Mouse (Mus musculus): ENCODE data around the gene Gm30083.

Gene Gm30083

GRCm38 (mm10) chr14:34015063-34015462, at the start of gene Gm30083:
Gene Gm30083 (minus strand): TSS chr14:34015182.
- no peak for ATAC-seq (ENCODE audit: low TSS enrichment)

- no peak for ATAC-seq (ENCODE audit: low TSS enrichment)
Observed at GRCm38 (mm10) chr14:34052516-34052915, 37.5 kb upstream of the Gm30083 start, which contains the start of gene Antxrl. Gene Antxrl (plus strand): TSS chr14:34052707.

DNA sequence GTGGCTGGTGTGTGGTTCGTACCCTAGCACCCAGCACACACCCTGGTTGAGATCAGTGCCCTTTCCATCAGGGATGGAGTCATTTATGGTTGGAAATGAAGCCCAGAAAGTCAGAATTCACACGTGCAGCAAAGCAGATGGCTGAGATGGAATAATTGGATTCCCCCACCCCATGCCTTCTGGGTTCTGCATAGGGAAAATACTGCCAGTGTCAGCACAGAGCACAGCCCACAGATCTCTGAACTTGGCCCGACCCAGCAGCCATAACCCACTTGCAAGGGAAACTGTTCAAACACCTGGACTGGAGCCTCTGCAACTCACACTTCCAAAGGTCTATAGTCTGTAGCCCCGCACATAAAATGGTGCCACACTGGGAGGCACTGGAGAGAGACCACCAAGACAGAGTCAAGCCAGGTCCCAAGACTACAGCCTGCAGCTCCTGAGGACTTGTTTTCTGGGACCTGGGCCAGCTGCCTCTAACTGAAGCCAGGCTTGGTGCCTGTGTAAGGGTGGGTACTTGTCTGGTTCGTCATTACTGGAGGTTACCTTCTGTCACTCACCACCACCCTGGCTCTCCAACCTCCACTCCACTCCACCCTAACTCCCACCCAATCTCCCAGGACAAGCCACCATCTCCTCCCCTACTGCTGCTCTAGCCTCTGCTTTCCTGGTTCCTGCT, 35.3 kb upstream of the Gm30083 start:
- ATAC-seq (ENCODE audit: low TSS enrichment) = no peak

- ATAC-seq (ENCODE audit: low TSS enrichment) = no peak
Observed at GRCm38 (mm10) chr14:34043341-34043740, 28.4 kb upstream of the Gm30083 start.

GRCm38 (mm10) chr14:34041241-34041640, 26.3 kb upstream of the Gm30083 start:
- no peak for ATAC-seq (ENCODE audit: low TSS enrichment)

GRCm38 (mm10) chr14:34033841-34034610, 19.0 kb upstream of the Gm30083 start:
- ATAC-seq (ENCODE audit: low TSS enrichment) = no peak

GRCm38 (mm10) chr14:34026710-34027109, 11.7 kb upstream of the Gm30083 start:
- ATAC-seq (ENCODE audit: low TSS enrichment) = no peak

GRCm38 (mm10) chr14:34016938-34017337, 2.0 kb upstream of the Gm30083 start:
- ATAC-seq (ENCODE audit: low TSS enrichment) = no peak

- no peak for ATAC-seq (ENCODE audit: low TSS enrichment)
Observed at GRCm38 (mm10) chr14:34016381-34016780, 1.4 kb upstream of the Gm30083 start, which contains the start of gene Gm5460. Gene Gm5460 (plus strand): TSS chr14:34016758.

DNA sequence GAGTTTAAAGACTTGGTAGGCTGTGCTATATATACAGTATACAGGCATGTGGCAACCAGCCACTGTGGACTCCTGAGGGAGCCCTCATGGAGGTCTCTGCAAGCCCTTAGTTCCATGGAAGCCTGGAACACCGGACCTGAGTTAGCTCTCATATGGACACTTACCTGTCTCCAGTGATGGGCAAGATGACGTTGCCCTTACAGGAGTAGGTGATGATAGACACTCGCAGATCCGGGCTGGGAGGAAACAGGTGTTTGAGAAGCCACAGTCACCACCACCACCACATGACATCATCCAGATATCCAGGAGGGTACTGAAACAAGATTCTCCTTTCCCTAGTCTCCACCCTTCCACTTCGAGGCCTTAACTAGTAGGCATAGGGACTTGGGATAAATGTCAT, 12.6 kb downstream of the Gm30083 start:
- ATAC-seq (ENCODE audit: low TSS enrichment) = no peak

DNA sequence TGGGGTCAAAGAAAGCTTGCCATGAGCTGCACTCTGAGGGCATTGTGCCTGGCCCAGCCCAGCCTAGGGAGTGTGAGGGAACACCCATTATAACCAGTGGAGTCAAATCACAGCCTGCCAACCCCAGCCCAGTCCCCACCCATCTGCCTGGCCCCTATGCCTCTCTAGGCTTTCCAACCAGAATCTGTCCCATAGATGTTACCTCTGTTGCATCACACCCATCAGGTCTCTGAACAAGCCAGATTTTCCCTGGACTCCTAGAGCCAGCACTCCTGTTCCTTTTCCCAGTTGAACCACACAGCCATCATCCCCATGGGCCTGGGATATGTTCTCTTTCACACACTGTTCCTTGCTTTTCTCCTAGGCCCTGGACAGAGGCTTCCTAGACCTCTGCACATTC, 13.5 kb downstream of the Gm30083 start:
- no peak for ATAC-seq (ENCODE audit: low TSS enrichment)

DNA sequence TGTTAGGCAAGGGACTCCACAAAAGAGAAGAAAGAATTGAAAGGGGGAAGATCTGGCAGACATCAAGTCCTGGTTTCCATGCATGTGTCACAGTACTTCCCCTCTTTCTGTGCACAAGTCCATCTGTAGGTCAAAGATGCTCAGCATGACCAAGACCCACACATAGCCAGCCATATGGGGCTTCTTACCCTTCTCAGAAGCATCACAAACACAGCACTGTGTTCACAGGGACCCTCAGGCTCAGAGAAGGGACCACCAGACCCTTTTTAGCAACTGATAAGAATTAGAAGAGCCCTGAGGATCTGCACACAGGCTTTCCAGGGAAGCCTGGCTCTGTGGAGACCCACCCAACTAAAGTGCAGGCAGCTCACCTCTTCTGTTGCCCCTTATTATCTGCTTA, 14.9 kb downstream of the Gm30083 start:
- no peak for ATAC-seq (ENCODE audit: low TSS enrichment)

GRCm38 (mm10) chr14:33997427-33997826, 17.6 kb downstream of the Gm30083 start:
- ATAC-seq (ENCODE audit: low TSS enrichment) = peak; percentile 95

DNA sequence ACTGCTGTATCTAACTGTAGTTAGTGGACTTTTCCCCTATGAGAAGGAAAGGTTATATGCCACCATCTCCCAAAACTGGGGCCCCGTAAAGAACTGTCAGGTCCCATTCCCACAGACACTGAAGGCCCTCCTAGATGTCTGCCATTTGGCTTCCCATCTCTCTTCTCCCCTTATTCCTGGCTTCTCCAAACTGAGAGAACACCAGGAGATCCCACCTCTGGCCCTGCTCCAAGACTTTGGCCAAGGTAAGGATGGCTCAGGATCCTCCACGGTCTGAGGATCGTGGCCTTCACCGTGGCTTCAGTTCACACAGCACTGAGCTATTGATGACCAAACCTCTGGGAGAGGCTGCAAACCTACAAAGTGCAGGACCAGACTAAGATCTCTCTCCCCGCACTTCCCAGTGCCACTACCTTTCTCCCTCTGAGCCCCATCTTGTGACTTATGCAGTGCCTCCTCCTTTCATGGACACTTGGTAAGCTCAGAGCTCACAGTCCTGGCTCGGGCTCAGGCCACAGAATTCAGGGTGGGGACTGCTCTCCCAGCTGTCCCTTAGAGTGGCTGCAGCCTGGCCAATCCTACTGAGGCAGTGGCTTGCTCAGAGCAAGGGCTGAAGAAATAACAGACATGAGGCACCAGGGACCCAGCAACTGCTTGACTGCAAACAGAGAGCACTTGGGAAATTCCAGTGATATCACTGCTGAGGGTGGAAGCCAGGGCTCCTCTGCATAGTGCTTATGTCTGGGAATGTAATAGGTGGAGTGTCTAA, 21.3 kb downstream of the Gm30083 start:
- no peak for ATAC-seq (ENCODE audit: low TSS enrichment)

- ATAC-seq (ENCODE audit: low TSS enrichment) = no peak
Observed at GRCm38 (mm10) chr14:33993051-33993450, 21.9 kb downstream of the Gm30083 start.

DNA sequence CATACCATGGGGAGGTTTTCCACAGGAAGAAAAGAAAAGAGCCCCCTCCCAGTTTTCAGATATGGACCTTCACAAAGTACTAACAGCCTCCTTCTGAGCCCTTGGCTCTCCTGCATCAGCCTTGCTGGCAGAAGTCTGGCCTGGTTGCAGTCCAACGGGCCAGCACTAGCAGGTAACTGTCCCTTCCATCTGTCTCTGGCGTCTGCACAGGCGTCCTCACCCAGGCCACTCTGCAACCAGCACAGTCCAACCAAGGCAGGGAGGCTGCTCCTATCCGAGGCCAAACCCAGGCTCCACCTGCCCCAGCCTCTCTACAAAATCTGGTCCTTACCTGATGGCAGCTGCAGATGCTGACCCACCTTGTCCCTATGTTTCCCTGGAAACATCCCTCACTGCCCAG, 23.0 kb downstream of the Gm30083 start:
- ATAC-seq (ENCODE audit: low TSS enrichment) = no peak

GRCm38 (mm10) chr14:33989201-33989600, 25.8 kb downstream of the Gm30083 start:
- no peak for ATAC-seq (ENCODE audit: low TSS enrichment)

DNA sequence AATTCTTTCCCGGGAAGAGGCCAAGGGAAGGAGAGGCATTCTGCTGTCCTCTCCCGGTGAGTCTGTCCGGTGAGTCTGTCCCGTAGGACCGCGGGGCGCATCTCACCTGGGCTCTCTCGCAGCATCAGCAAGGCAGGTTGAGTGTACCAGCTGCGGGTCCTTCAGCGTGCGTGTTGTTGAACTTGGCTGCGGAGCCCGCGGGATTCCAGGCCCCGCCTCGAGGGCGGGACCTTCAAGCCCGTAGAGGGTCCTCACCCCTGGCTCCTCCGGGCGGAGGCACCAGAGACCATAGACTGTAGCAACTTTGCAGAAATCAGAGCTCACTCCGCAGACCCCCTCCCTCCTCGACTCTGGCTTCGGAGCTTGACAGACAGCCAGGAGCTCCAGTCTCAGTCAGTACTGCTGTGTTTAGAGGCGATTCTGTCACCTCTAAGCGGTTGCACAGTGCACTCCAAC, 36.4 kb downstream of the Gm30083 start, which contains the start of gene Zfp488:
Zfp488 (minus strand) TSS at position 161 of the 456 bp plus-strand sequence.
- ATAC-seq (ENCODE audit: low TSS enrichment) = no peak

GRCm38 (mm10) chr14:33977748-33978147, 37.2 kb downstream of the Gm30083 start:
- ATAC-seq (ENCODE audit: low TSS enrichment) = no peak

- ATAC-seq (ENCODE audit: low TSS enrichment) = peak; percentile 81
Observed at GRCm38 (mm10) chr14:33974752-33975151, 40.2 kb downstream of the Gm30083 start.

DNA sequence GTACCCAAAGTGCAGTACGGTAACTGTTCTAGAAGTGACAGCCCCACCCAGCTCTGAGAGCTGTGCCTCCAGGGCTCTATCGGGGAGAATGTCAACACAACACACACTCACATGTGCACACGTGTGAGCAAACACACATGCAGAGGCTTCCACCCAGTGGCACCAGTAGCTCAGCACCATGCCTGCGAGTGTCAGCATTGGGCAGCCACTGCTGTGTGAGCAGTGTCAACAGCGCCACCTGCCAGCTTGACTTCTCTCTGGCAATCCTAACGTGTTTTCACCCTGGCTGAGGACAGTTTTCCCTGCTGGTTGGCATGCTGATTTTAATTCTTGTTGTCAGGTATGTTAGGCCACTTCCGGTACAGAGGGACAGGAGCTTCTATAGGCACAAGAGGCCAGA, 42.3 kb downstream of the Gm30083 start:
- no peak for ATAC-seq (ENCODE audit: low TSS enrichment)

GRCm38 (mm10) chr14:33965675-33966074, 49.3 kb downstream of the Gm30083 start:
- no peak for ATAC-seq (ENCODE audit: low TSS enrichment)
